Mouse (Mus musculus) hindbrain, embryonic 10.5 days (tissue): ENCODE results near the gene Wnt5b. TPM values are rescaled to one million over a fixed set of nuclear protein-coding genes. Genes with fewer than 3 reads are reported as not detected.
A peak's percentile ranks its signal among the peaks of the same experiment; 100 is the strongest.
"Not testable (repeated sequence)": the region's sequence is repeated elsewhere in the genome, so short reads cannot be mapped to it uniquely, and the experiment has no call there.

Experiments used
- DNase-seq: peaks from one replicate; pipeline ENCODE4 v3.0.0-alpha.2; 2017; ENCODE audit warnings: low spot score
- H3K27ac ChIP-seq: fragments of 300-500 bp; sonication (generic); 2 replicates; pipeline ENCODE4 v1.5.1; 2016; ENCODE audit warnings: mild to moderate bottlenecking, moderate library complexity
- H3K27me3 ChIP-seq: fragments of 300-500 bp; sonication (generic); 2 replicates; pipeline ENCODE4 v1.6.1; 2016; ENCODE audit warnings: mild to moderate bottlenecking; ENCODE audit not compliant: poor library complexity, insufficient read depth, severe bottlenecking
- H3K36me3 ChIP-seq: fragments of 300-500 bp; sonication (generic); 2 replicates; pipeline ENCODE4 v1.6.1; 2016; ENCODE audit warnings: mild to moderate bottlenecking, moderate library complexity
- H3K4me1 ChIP-seq: fragments of 300-500 bp; sonication (generic); replicated peaks from 2 replicates; pipeline ENCODE4 v1.6.1; 2016; ENCODE audit warnings: mild to moderate bottlenecking
- H3K4me3 ChIP-seq: fragments of 300-500 bp; sonication (generic); 2 replicates; pipeline ENCODE4 v1.5.1; 2016; ENCODE audit warnings: mild to moderate bottlenecking, moderate library complexity
- H3K9me3 ChIP-seq: fragments of 300-500 bp; sonication (generic); 2 replicates; pipeline ENCODE4 v1.6.1; 2016; ENCODE audit warnings: mild to moderate bottlenecking, moderate library complexity
- WGBS: fragments of 180-500 bp; shearing (Covaris S2); methylation state at CpG from one replicate; pipeline ENCODE4 v1.1.7; 2016; 5-methylcytosine and 5-hydroxymethylcytosine counted together
- polyA plus RNA-seq: library from polyadenylated mRNA; unstranded; fragments of >200 nt; fragmentation: Nextera tagmentation; extraction: Ambion mirVana; gene quantifications from 2 replicates; pipeline ENCODE4 v1.2.1, GENCODE M21; 2016

Gene Wnt5b
- polyA plus RNA-seq, 1 experiment from 2014 or later, result 7.9 TPM

DNA sequence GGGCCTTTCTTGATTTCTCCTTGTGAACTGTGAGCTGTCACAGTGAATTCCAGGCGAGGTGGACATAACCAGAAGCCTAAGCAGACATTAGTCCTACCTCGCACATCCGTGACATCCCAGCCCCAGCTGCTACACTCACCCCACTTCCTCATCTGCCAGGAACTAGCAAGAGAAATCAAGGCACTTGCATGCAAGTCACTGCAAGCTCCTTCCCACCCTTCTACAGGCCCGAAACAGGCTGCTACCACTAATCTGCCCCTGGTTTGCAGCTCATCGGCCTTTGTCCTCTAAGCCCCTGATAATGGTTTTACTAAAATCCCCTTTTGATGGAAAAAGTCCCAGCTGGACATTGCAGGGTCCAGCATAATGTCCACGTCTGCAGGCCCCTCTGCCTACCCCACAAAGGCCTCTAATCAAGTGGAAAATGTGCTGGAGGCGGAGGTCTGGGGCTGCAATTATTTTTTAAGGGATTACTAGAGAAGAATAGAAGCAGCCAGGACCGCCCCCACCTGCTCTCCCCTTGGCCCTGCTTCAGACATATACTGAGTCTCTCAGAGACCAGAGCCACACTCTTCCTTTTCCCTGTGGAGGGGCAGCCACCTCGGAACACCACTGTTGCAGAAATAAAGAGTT lies 52.0 kb downstream of the Wnt5b start:
- H3K27me3 ChIP-seq, result no peaks in the 10 kb centered on the region
- H3K27ac ChIP-seq, result peak overlapping the region; percentile 79
- peaks cover 34% of the 10 kb centered on the region for H3K4me1 ChIP-seq
- no peaks in the 10 kb centered on the region for H3K9me3 ChIP-seq
- no peaks in the 10 kb centered on the region for H3K36me3 ChIP-seq
- no peak overlapping the region for H3K4me3 ChIP-seq
- DNase-seq, result peak; percentile 50
- 27% methylated on average over 9 of the region's 9 CpGs for WGBS

DNA sequence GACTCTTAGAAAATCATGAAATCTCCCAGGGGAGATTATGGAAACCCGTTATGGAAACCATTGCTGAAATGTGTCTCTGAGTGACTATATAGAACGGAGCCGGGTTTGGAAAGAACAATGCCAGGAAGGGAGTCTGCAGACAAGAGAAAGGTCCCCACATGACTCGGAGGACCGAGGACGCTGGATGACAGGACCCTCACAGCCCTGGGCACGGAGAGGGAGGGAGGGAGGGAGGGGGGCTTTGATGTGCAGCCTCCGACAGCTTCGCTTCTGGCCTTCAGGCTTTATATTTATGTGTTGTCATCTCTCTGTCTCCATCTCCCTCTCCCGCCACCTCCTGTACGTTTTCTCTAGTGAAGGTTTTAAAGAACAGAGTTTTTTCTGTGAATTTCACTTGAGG lies 53.1 kb downstream of the Wnt5b start:
- H3K4me3 ChIP-seq, result 0 out of 2 replicates have a peak overlapping the region, but pooled peaks have one; percentile 14
- DNase-seq, result peak; percentile 20
- no peaks in the 10 kb centered on the region for H3K27me3 ChIP-seq
- H3K27ac ChIP-seq, result peak overlapping the region; percentile 79
- peaks cover 37% of the 10 kb centered on the region for H3K4me1 ChIP-seq
- WGBS, result 26% methylated on average over 11 of the region's 11 CpGs
- H3K9me3 ChIP-seq, result no peaks in the 10 kb centered on the region
- H3K36me3 ChIP-seq, result no peaks in the 10 kb centered on the region

GRCm38 (mm10) chr6:119490549-119490948 lies 53.6 kb downstream of the Wnt5b start:
- Histone ChIP-seq H3K4me1 (peaks cover 42% of the 10 kb centered on the region), H3K27ac (peak overlapping the region; percentile 79), H3K4me3 (peak overlapping the region; percentile 20; the same call in 1 of the 2 replicates), H3K27me3 (no peaks in the 10 kb centered on the region), H3K36me3 (0 out of 2 replicates have a peak, but pooled peaks cover 2% of the 10 kb centered on the region), H3K9me3 (no peaks in the 10 kb centered on the region)
- WGBS, result 18% methylated on average over 11 of the region's 11 CpGs
- peak; percentile 57 for DNase-seq

DNA sequence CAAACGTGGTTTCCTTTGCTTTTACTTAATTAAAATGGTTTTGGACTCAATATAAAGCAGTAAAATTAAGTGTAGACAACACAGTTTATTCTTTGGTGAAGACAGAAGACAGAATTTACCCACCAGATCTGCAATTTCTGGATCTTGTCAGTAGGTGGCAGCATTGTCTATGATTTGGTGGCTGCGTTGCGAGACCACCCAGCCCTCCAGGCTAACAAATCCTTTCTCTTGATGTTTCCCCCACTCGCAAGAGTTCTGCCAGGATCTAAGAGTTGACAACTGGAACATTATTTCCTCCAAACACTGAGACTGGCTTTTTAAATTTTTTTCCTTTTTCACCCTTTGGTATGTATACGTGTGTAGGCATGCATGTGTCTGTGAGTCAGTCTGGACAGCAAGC lies 54.4 kb downstream of the Wnt5b start:
- no peak overlapping the region for H3K27ac ChIP-seq
- 13% methylated on average over 5 of the region's 5 CpGs for WGBS

GRCm38 (mm10) chr6:119487619-119488018 lies 56.5 kb downstream of the Wnt5b start:
- H3K9me3 ChIP-seq, result no peaks in the 10 kb centered on the region
- 94% methylated on average over 9 of the region's 9 CpGs for WGBS
- no peak overlapping the region for H3K4me3 ChIP-seq
- no peak overlapping the region for H3K27ac ChIP-seq
- no peaks in the 10 kb centered on the region for H3K27me3 ChIP-seq
- DNase-seq, result no peak
- H3K4me1 ChIP-seq, result peaks cover 63% of the 10 kb centered on the region
- peaks cover 24% of the 10 kb centered on the region for H3K36me3 ChIP-seq

More for the DNA sequence above, 54.4 kb downstream of the Wnt5b start:
- H3K36me3 ChIP-seq, result peaks cover 4% of the 10 kb centered on the region
- H3K9me3 ChIP-seq, result no peaks in the 10 kb centered on the region
- H3K27me3 ChIP-seq, result no peaks in the 10 kb centered on the region
- DNase-seq, result peak; percentile 71
- H3K4me1 ChIP-seq, result peaks cover 48% of the 10 kb centered on the region
- H3K4me3 ChIP-seq, result no peak overlapping the region

GRCm38 (mm10) chr6:119487085-119487458 lies 57.1 kb downstream of the Wnt5b start:
- Histone ChIP-seq H3K9me3 (no peaks in the 10 kb centered on the region), H3K4me1 (peaks cover 60% of the 10 kb centered on the region), H3K36me3 (peaks cover 24% of the 10 kb centered on the region), H3K27ac (no peak overlapping the region), H3K4me3 (no peak overlapping the region), H3K27me3 (no peaks in the 10 kb centered on the region)
- no peak for DNase-seq
- WGBS, result 92% methylated on average over 7 of the region's 7 CpGs

DNA sequence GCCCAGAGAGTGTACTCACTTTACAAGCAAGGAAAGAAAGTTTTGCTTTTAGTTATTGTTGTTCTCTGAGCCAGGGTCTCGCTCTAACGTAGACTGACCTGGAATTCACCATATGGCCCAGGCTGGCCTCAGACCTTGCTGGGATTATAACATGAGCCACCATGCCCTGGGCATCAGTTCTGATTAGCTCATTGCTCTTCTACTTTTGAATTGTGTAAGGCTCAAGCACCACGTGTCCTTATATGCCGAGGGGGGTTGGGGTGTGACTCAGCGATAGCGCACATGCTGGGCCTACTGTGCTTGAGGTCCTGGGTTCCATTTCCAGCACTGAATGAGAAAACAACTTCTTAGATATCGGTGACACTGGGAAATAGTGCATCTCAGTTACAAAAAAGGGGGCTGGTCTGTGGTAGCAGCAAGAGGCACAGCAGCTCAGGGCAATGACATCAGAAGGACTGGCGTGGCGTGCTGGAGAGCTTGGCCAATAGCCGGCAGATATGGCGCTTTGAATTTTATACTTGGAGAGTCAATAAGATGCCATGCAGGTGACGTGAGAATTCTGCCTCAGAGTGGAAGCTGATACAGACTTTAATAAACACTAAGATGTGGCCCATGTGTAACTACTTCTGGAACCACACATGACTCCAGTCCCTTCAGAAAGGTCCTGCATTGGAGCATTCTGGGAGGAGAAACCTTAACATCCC lies 57.6 kb downstream of the Wnt5b start:
- peaks cover 24% of the 10 kb centered on the region for H3K36me3 ChIP-seq
- H3K27ac ChIP-seq, result no peak overlapping the region
- no peaks in the 10 kb centered on the region for H3K27me3 ChIP-seq
- H3K9me3 ChIP-seq, result no peaks in the 10 kb centered on the region
- no peak overlapping the region for H3K4me3 ChIP-seq
- WGBS, result 92% methylated on average over 12 of the region's 12 CpGs
- peaks cover 55% of the 10 kb centered on the region for H3K4me1 ChIP-seq
- no peak for DNase-seq

- Histone ChIP-seq H3K4me3 (no peak overlapping the region), H3K9me3 (no peaks in the 10 kb centered on the region), H3K27ac (no peak overlapping the region), H3K27me3 (no peaks in the 10 kb centered on the region), H3K4me1 (peaks cover 53% of the 10 kb centered on the region), H3K36me3 (peaks cover 33% of the 10 kb centered on the region)
- 22% methylated on average over 2 of the region's 2 CpGs for WGBS
- no peak for DNase-seq
Measured at GRCm38 (mm10) chr6:119485486-119485885, 58.7 kb downstream of the Wnt5b start.

DNA sequence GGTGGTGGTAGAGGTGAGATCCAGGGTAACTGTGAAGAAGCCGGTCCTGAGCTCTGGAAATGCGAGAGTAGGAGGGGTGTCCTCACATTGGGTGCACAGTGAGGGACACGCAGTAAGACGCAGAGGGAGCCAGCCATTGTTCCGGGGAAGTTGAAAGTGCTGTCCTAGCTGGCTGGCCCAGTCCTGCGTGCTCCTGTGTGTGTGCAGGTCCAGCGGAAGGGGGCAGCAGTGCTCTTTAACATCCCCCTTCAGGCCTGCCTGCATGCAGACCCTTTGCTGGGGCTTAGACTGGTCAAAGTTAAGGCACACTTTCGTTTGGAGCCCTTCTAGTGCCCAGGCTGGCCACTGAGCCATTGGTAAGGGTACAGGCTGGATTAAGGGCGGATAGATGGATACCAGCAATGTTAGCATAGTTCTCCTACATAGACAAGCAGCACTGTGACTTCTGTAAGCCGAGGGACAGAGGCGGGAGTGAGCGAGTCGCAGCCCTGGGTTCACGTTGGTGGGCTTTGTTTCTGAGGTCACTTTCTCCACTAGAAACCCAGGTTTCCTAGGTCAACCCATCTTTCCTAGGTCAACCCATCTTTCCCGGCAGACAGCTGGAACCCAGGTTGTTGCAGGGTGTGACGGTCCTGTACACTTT lies 61.1 kb downstream of the Wnt5b start:
- WGBS, result 41% methylated on average over 16 of the region's 16 CpGs
- DNase-seq, result peak; percentile 72
- peak overlapping the region; percentile 86 for H3K4me3 ChIP-seq

DNA sequence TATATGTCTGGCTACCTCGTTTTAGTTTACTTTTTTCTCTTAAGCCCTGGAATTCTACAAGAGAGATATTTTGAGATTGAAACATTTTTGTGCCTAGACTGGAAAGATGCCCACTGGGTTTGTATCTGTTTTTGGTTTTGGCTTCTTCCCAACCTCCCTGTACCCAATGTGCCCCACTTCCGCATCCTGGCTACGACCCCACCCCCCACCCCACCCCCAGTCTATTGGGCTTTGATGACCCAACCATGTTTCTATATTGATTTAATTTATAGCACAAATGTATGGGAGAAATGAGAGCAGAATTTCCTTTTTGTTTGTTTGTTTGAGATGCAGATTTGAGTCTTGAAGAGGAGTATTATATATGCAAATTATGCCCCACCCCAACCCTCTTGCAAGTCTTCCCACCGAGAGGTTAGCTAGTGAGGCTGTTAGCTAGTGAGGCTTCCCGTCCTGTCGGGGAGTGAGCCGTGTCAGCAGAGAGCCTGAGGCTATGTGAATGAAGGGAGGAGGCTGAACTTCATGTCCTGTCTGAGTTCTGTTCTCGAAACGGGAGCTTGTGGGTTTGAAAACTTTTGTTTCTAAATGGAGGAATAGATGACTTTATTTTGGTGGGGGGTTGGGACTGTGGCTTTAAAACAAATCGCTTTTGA lies 62.3 kb downstream of the Wnt5b start:
- not testable (repeated sequence) for H3K9me3 ChIP-seq, H3K27ac ChIP-seq, H3K27me3 ChIP-seq
- peak; percentile 30 for DNase-seq
- H3K4me3 ChIP-seq, result peak overlapping the region; percentile 86
- peaks cover 38% of the 10 kb centered on the region for H3K36me3 ChIP-seq
- peaks cover 70% of the 10 kb centered on the region for H3K4me1 ChIP-seq
- 7% methylated on average over 10 of the region's 10 CpGs for WGBS

More for the DNA sequence above, 61.1 kb downstream of the Wnt5b start:
- H3K9me3 ChIP-seq, result no peaks in the 10 kb centered on the region
- peak overlapping the region; percentile 71 for H3K27ac ChIP-seq
- peaks cover 63% of the 10 kb centered on the region for H3K4me1 ChIP-seq
- peaks cover 38% of the 10 kb centered on the region for H3K36me3 ChIP-seq
- H3K27me3 ChIP-seq, result no peaks in the 10 kb centered on the region

GRCm38 (mm10) chr6:119480706-119481331 lies 63.3 kb downstream of the Wnt5b start:
- DNase-seq, result peak; percentile 63
- Histone ChIP-seq H3K4me1 (peaks cover 65% of the 10 kb centered on the region), H3K9me3 (no peaks in the 10 kb centered on the region), H3K27me3 (no peaks in the 10 kb centered on the region), H3K4me3 (peak overlapping the region; percentile 86), H3K36me3 (peaks cover 38% of the 10 kb centered on the region), H3K27ac (peak overlapping the region; percentile 100)
- WGBS, result under 1% methylated on average over 33 of the region's 33 CpGs

- no peaks in the 10 kb centered on the region for H3K27me3 ChIP-seq
- under 1% methylated on average over 70 of the region's 70 CpGs for WGBS
- H3K27ac ChIP-seq, result peak overlapping the region; percentile 100
- peaks cover 35% of the 10 kb centered on the region for H3K36me3 ChIP-seq
- no peaks in the 10 kb centered on the region for H3K9me3 ChIP-seq
- peaks cover 58% of the 10 kb centered on the region for H3K4me1 ChIP-seq
- peak; percentile 70 for DNase-seq
- H3K4me3 ChIP-seq, result peak overlapping the region; percentile 86
Measured at GRCm38 (mm10) chr6:119479876-119480705, 64.1 kb downstream of the Wnt5b start.
